Mouse (Mus musculus) limb, embryonic 12.5 days (tissue): ENCODE results near the gene Tmem131l. TPM values are rescaled to one million over a fixed set of nuclear protein-coding genes. Genes with fewer than 3 reads are reported as not detected.

ENCODE experiments used
- ATAC-seq: fragments of 200-750 bp; cut with Nextera tagmentation; 2 replicates; pipeline ENCODE4 v1.8.0; 2017; ENCODE audit warnings: low read depth, moderate TSS enrichment; ENCODE audit not compliant: insufficient number of reproducible peaks, insufficient read depth, low FRiP score, low TSS enrichment
- H3K27ac ChIP-seq: fragments of 300-500 bp; sonication (generic); 2 replicates; pipeline ENCODE4 v1.5.1; 2016; ENCODE audit warnings: mild to moderate bottlenecking, moderate library complexity
- H3K27me3 ChIP-seq: fragments of 300-500 bp; sonication (generic); 2 replicates; pipeline ENCODE4 v1.6.1; 2016; ENCODE audit warnings: mild to moderate bottlenecking, moderate library complexity
- H3K36me3 ChIP-seq: fragments of 300-500 bp; sonication (generic); 2 replicates; pipeline ENCODE4 v1.6.1; 2016; ENCODE audit warnings: mild to moderate bottlenecking, moderate library complexity
- H3K4me1 ChIP-seq: fragments of 300-500 bp; sonication (generic); replicated peaks from 2 replicates; pipeline ENCODE4 v1.6.1; 2016
- H3K4me2 ChIP-seq: fragments of 300-500 bp; sonication (generic); 2 replicates; pipeline ENCODE4 v1.6.1; 2016; ENCODE audit warnings: mild to moderate bottlenecking, moderate library complexity
- H3K4me3 ChIP-seq: fragments of 300-500 bp; sonication (generic); replicated peaks from 2 replicates; pipeline ENCODE4 v1.5.1; 2016; ENCODE audit warnings: mild to moderate bottlenecking
- H3K9ac ChIP-seq: fragments of 300-500 bp; sonication (generic); replicated peaks from 2 replicates; pipeline ENCODE4 v1.6.1; 2016; ENCODE audit warnings: mild to moderate bottlenecking, moderate library complexity
- H3K9me3 ChIP-seq: fragments of 300-500 bp; sonication (generic); 2 replicates; pipeline ENCODE4 v1.6.1; 2016; ENCODE audit warnings: mild to moderate bottlenecking, moderate library complexity
- WGBS: fragments of 180-500 bp; shearing (Covaris S2); methylation state at CpG from one replicate; pipeline ENCODE4 v1.1.7; 2016; 5-methylcytosine and 5-hydroxymethylcytosine counted together
- polyA plus RNA-seq: library from polyadenylated mRNA; unstranded; fragments of >200 nt; fragmentation: Nextera tagmentation; extraction: Ambion mirVana; gene quantifications from 2 replicates; pipeline ENCODE4 v1.2.1, GENCODE M21; 2016

Tmem131l gene
- polyA plus RNA-seq, 1 experiment from 2014 or later = 72.0 TPM

DNA sequence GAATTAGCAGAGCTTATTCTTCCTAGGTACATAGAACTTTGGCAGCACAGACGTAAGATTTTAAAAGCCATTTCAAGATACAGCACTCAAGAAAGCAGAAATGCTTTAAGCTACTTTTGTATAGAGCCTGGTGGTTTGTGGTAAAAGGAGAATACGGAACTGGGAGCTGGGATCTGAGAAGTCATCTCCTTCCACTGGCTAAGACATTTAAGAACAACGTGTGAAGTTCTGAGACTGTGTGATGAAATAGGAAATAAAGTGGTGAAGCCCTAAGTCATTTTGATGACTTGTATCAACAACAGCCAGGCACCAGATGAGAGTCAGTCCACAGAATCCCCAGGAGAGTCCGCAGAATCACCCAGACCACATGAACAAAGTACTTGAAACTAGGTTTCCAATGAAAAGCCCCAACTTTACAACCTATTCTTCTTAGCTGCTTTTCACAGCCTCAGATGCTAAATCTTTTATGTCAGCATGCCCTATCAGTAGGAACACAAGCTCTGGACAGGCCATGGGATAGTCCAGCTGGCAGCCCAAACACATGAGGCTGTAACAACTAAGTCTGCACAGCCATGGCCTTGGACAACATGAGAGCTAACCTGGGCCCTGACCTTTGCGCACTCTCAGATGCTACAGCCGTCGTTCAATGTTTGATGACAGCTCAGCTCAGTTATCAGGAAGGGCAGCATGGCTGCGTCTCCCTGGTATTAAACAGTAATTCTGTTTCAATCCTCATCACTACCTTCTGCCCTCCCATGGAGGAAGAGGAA is 92.3 kb downstream of the Tmem131l start:
- no peak for ATAC-seq
- Histone ChIP-seq H3K4me3 (no peak overlapping the region), H3K9ac (no peak overlapping the region), H3K27me3 (no peaks in the 10 kb centered on the region), H3K4me1 (peaks cover 4% of the 10 kb centered on the region; the same call in 1 of the 2 replicates), H3K4me2 (no peak overlapping the region), H3K36me3 (peaks cover 43% of the 10 kb centered on the region), H3K9me3 (no peaks in the 10 kb centered on the region), H3K27ac (no peak overlapping the region; the same call in 1 of the 2 replicates)
- 73% methylated on average over 8 of the region's 8 CpGs for WGBS

- 78% methylated on average over 1 of the region's 1 CpGs for WGBS
- H3K27me3 ChIP-seq = no peaks in the 10 kb centered on the region
- H3K4me2 ChIP-seq = no peak overlapping the region
- H3K4me3 ChIP-seq = no peak overlapping the region
- no peaks in the 10 kb centered on the region for H3K9me3 ChIP-seq
- H3K4me1 ChIP-seq = peaks cover 4% of the 10 kb centered on the region; the same call in 1 of the 2 replicates
- ATAC-seq = no peak
- peaks cover 48% of the 10 kb centered on the region for H3K36me3 ChIP-seq
- no peak overlapping the region for H3K27ac ChIP-seq
- H3K9ac ChIP-seq = no peak overlapping the region
These were observed 93.1 kb downstream of the Tmem131l start for GRCm38 (mm10) chr3:83946848-83947247.

DNA sequence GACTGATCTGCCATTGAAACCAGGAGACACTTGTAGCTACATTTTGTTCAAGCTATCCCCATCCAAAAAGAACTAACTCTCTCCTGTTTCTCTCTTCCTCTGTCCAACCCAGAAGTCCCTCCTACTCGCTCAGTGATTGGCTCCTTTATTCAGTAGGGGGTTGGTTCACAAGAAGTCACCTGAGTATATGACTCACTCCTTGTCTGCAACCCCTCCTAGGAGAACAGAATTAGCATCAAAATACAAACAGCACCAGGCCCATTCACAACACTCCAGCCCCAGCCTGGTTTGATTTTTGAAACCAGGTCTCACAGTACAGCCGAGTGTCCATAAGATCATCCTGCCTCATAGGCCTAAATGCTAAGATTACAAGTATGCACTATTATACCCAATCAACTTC is 96.3 kb downstream of the Tmem131l start:
- Histone ChIP-seq H3K9ac (no peak overlapping the region), H3K36me3 (peaks cover 54% of the 10 kb centered on the region), H3K9me3 (no peaks in the 10 kb centered on the region), H3K27me3 (no peaks in the 10 kb centered on the region), H3K27ac (no peak overlapping the region), H3K4me1 (no peaks in the 10 kb centered on the region), H3K4me2 (no peak overlapping the region), H3K4me3 (no peak overlapping the region)
- WGBS = 86% methylated on average over 2 of the region's 2 CpGs
- no peak for ATAC-seq

DNA sequence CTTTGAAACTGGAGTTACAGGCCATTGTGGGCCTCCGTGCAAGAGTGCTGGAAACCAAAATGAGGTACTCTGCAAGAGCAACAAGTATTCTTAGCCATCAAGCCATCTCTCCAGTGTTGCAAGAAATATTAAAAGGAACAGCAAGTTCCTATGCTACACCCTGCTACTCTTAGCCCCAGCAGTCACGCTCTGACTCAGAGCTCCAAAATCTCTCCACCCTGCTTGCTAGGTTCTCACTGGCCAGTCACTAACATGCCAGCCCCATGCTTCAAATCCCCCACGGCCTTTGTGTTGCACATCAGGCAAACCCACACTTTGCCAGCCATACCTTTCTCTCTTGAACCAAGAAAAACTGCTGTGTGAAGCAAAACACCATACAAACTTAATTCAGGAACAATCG is 96.8 kb downstream of the Tmem131l start:
- Histone ChIP-seq H3K4me3 (no peak overlapping the region), H3K9ac (no peak overlapping the region), H3K27ac (no peak overlapping the region), H3K27me3 (no peaks in the 10 kb centered on the region), H3K4me1 (no peaks in the 10 kb centered on the region), H3K9me3 (no peaks in the 10 kb centered on the region), H3K36me3 (peaks cover 58% of the 10 kb centered on the region), H3K4me2 (no peak overlapping the region)
- ATAC-seq = no peak
- WGBS = 87% methylated on average over 4 of the region's 4 CpGs

DNA sequence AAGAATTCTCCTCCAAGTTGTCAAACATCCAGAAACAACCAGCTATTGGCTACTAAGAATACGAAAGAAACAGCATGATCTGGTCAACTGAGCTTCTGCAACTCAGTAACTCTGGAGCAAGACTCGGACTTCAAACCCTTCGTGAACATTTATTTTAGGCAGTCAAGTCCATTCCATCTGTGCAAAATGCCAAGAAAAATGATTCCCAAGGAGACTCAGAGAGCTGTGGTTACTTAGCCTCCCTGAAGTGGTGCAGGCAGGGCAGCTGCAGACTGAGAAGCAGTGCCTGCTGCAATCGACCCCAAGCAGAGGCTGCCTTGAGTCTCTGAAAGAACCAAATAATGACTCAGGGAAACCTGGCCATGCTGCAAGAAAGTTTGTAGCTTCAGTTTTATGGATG is 98.1 kb downstream of the Tmem131l start:
- no peaks in the 10 kb centered on the region for H3K4me1 ChIP-seq
- H3K36me3 ChIP-seq = peaks cover 67% of the 10 kb centered on the region
- no peak overlapping the region for H3K4me2 ChIP-seq
- no peak for ATAC-seq
- H3K4me3 ChIP-seq = no peak overlapping the region
- H3K9me3 ChIP-seq = no peaks in the 10 kb centered on the region
- no peak overlapping the region for H3K9ac ChIP-seq
- 83% methylated on average over 4 of the region's 4 CpGs for WGBS
- no peaks in the 10 kb centered on the region for H3K27me3 ChIP-seq
- no peak overlapping the region for H3K27ac ChIP-seq

DNA sequence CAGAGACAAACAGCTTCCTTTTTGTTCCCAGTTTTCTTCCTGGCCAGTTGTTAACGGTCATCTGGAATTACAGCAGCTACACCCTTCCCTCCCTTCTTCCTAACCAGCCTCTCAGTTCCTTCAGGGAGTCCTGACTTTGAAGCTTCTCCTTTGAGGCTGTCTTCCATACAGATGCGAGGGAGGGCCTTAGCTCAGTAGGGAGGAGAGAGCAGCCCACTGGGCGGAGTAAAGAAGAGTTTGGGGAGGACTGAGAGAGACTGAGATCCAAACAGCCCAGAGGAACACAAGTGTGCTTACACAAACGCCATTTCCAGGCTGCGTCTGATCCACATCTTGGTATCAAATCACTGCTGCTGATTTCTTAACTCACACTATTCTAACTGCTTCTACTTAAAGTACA is 101.1 kb downstream of the Tmem131l start:
- no peak for ATAC-seq

GRCm38 (mm10) chr3:83934514-83934913 is 105.5 kb downstream of the Tmem131l start:
- peaks cover 92% of the 10 kb centered on the region for H3K36me3 ChIP-seq
- WGBS = 94% methylated on average over 10 of the region's 10 CpGs
- H3K9me3 ChIP-seq = no peaks in the 10 kb centered on the region
- H3K27ac ChIP-seq = no peak overlapping the region
- no peaks in the 10 kb centered on the region for H3K4me1 ChIP-seq
- H3K4me3 ChIP-seq = no peak overlapping the region
- no peak overlapping the region for H3K4me2 ChIP-seq
- no peaks in the 10 kb centered on the region for H3K27me3 ChIP-seq
- H3K9ac ChIP-seq = no peak overlapping the region
- ATAC-seq = no peak

More for the DNA sequence above, 101.1 kb downstream of the Tmem131l start:
- no peak overlapping the region for H3K4me3 ChIP-seq
- no peaks in the 10 kb centered on the region for H3K27me3 ChIP-seq
- H3K9me3 ChIP-seq = no peaks in the 10 kb centered on the region
- no peak overlapping the region for H3K9ac ChIP-seq
- H3K36me3 ChIP-seq = peaks cover 90% of the 10 kb centered on the region
- H3K27ac ChIP-seq = no peak overlapping the region; the same call in 1 of the 2 replicates
- no peaks in the 10 kb centered on the region for H3K4me1 ChIP-seq
- 32% methylated on average over 5 of the region's 5 CpGs for WGBS
- H3K4me2 ChIP-seq = no peak overlapping the region

GRCm38 (mm10) chr3:83915768-83916496 is 124.0 kb downstream of the Tmem131l start:
- peaks cover 93% of the 10 kb centered on the region for H3K36me3 ChIP-seq
- no peaks in the 10 kb centered on the region for H3K27me3 ChIP-seq
- no peak overlapping the region for H3K4me3 ChIP-seq
- H3K4me2 ChIP-seq = no peak overlapping the region
- WGBS = 81% methylated on average over 11 of the region's 11 CpGs
- ATAC-seq = no peak
- H3K9me3 ChIP-seq = no peaks in the 10 kb centered on the region
- no peak overlapping the region for H3K27ac ChIP-seq
- H3K9ac ChIP-seq = no peak overlapping the region
- H3K4me1 ChIP-seq = no peaks in the 10 kb centered on the region

DNA sequence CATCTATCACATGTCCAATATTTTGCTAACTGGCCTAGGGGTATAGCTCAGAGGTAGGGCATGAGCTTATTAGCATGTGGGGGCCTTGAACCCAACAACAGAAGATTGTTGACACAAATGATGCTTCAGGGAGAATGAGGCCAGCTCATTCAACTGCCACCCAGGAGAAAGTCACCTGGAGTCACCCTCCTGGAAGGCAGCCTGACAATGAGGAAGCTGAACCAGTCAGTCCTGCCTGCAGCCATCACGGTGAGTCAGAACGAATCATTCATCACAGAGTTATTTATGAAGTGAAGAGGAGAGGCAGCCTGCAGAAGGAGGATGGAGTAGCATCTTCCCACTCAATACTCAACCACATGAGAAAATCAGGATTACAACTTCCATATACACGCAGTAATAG is 124.9 kb downstream of the Tmem131l start:
- peaks cover 93% of the 10 kb centered on the region for H3K36me3 ChIP-seq
- H3K27me3 ChIP-seq = no peaks in the 10 kb centered on the region
- H3K4me2 ChIP-seq = no peak overlapping the region
- 90% methylated on average over 3 of the region's 3 CpGs for WGBS
- H3K9ac ChIP-seq = no peak overlapping the region
- H3K4me1 ChIP-seq = no peaks in the 10 kb centered on the region
- no peak for ATAC-seq
- H3K27ac ChIP-seq = no peak overlapping the region
- no peaks in the 10 kb centered on the region for H3K9me3 ChIP-seq
- no peak overlapping the region for H3K4me3 ChIP-seq

GRCm38 (mm10) chr3:83910707-83911106 is 129.3 kb downstream of the Tmem131l start:
- Histone ChIP-seq H3K4me3 (no peak overlapping the region), H3K4me1 (no peaks in the 10 kb centered on the region), H3K27me3 (no peaks in the 10 kb centered on the region), H3K9me3 (no peaks in the 10 kb centered on the region), H3K27ac (no peak overlapping the region), H3K4me2 (no peak overlapping the region), H3K9ac (no peak overlapping the region), H3K36me3 (peaks cover 87% of the 10 kb centered on the region)
- ATAC-seq = no peak
- 94% methylated on average over 5 of the region's 5 CpGs for WGBS

- no peak for ATAC-seq
- Histone ChIP-seq H3K4me1 (no peaks in the 10 kb centered on the region), H3K9ac (no peak overlapping the region), H3K4me3 (no peak overlapping the region), H3K27me3 (no peaks in the 10 kb centered on the region), H3K27ac (no peak overlapping the region), H3K36me3 (peaks cover 93% of the 10 kb centered on the region), H3K4me2 (no peak overlapping the region), H3K9me3 (no peaks in the 10 kb centered on the region)
- 95% methylated on average over 9 of the region's 9 CpGs for whole genome bisulfite sequencing
These were observed 133.8 kb downstream of the Tmem131l start for GRCm38 (mm10) chr3:83906185-83906584.
